In the genomic region with DNA sequence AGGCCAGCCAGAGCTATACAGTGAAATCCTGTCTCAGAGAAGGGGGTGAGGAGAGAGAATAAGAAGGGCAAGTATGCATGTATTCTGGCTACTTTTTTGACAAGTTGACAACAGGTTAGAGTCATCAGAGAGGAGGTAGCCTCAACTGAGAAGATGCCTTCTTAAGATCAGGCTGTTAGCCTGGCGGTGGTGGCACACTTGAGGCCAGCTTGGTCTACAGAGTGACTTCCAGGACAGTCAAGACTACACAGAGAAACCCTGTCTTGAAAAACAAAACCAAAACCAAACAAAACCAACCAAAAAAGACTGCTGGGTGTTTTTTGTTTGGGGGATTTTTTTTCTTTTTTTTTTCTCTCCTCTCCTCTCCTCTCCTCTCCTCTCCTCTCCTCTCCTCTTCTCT, we compare ENCODE assay signal across 21 mouse cellular contexts. TPM values are rescaled to one million over a fixed set of nuclear protein-coding genes. Genes with fewer than 3 reads are reported as not detected.
DNase-seq lines count a peak whose midpoint lies in the region; ATAC-seq and TF ChIP-seq lines count a peak whose summit lies in the region.
"Had no signal": no experiment of that assay in that cellular context is flagged by ENCODE, and none has a peak within 500 bp of the region (broad histone marks: within the 10 kb centered on the region; RNA-seq: fewer than 3 reads in every experiment).

No protein-coding gene starts in this region.

- no peak for TF ChIP-seq RAD21 in CH12.LX (IDR thresholded peaks at IDR 0.05; ENCODE audit: low read depth, low read length)

- TF ChIP-seq CTCF in CH12.LX (conservative IDR thresholded peaks at IDR 0.05 in 1 of 2, IDR thresholded peaks at IDR 0.05 in 1 of 2; ENCODE audit: low read depth in 2 of 2, low read length in 2 of 2), result no peak

- no peaks in the 10 kb centered on the region for H3K9me3 ChIP-seq in liver, embryonic 15.5 days (replicated peaks)
- no peaks in the 10 kb centered on the region for H3K9me3 ChIP-seq in liver, embryonic 11.5 days (ENCODE audit: control insufficient read depth, low read length)
- H3K9me3 ChIP-seq in CH12.LX (replicated peaks; ENCODE audit: low read length), result peaks cover 4% of the 10 kb centered on the region
- no peaks in the 10 kb centered on the region for H3K9me3 ChIP-seq in forebrain, embryonic 10.5 days
- H3K9me3 ChIP-seq: embryonic facial prominence, embryonic 10.5 days; hindbrain, embryonic 12.5 days; intestine, embryonic 15.5 days had no signal

- no peak for ATAC-seq in liver, embryonic 15.5 days (ENCODE audit: insufficient read depth)
- ATAC-seq in liver, embryonic 11.5 days (replicated peaks; ENCODE audit: low FRiP score), result no peak
- peak; percentile 7 for ATAC-seq in inflammation-experienced regulatory T-cells, adult 6 months
- ATAC-seq: forebrain, embryonic 14.5 days; hindbrain, embryonic 16.5 days; intestine, embryonic 15.5 days had no signal

- DNase-seq in liver, embryonic 11.5 days (ENCODE audit: low spot score), result no peak
- DNase-seq in CD4-positive helper T cell, adult 2 months (ENCODE audit: low read depth, low spot score), result peak; percentile 54
- DNase-seq in CH12.LX (ENCODE audit: extremely low read depth), result no peak
- DNase-seq in left cerebral cortex, adult 11 months (ENCODE audit: low spot score), result no peak
- no peak for DNase-seq in layer of hippocampus, postnatal 36 days
- DNase-seq in forebrain, embryonic 10.5 days (ENCODE audit: extremely low spot score, low spot score), result no peak
- DNase-seq: adrenal gland, postnatal 10 days; cerebellum, adult 11-12 months; cerebellum, adult 9-10 months; gastrocnemius, adult 2 months; gastrocnemius, postnatal 25 days; heart, postnatal 10 days; heart, postnatal 4 days had no signal

- H3K79me2 ChIP-seq in CH12.LX (replicated peaks; ENCODE audit: control insufficient read depth, extremely low read depth, insufficient read depth, poor library complexity, severe bottlenecking), result no peaks in the 10 kb centered on the region

- TF ChIP-seq EP300 in CH12.LX (IDR thresholded peaks at IDR 0.05; ENCODE audit: low read length), result no peak

- H3K4me3 ChIP-seq in liver, embryonic 15.5 days (replicated peaks), result no peak overlapping the region
- no peak overlapping the region for H3K4me3 ChIP-seq in liver, embryonic 11.5 days (ENCODE audit: low read depth, low read length)
- H3K4me3 ChIP-seq in CH12.LX (replicated peaks in 1 of 3; ENCODE audit: low read depth in 2 of 3, low read length in 2 of 3, poor library complexity in 1 of 3), result no peak overlapping the region
- no peak overlapping the region for H3K4me3 ChIP-seq in forebrain, embryonic 10.5 days
- H3K4me3 ChIP-seq: embryonic facial prominence, embryonic 10.5 days; gastrocnemius, adult 2 months; hindbrain, embryonic 12.5 days; intestine, embryonic 15.5 days had no signal

- no peaks in the 10 kb centered on the region for H3K36me3 ChIP-seq in liver, embryonic 15.5 days (replicated peaks)
- no peaks in the 10 kb centered on the region for H3K36me3 ChIP-seq in liver, embryonic 11.5 days (ENCODE audit: control insufficient read depth, insufficient read depth, low read length)
- H3K36me3 ChIP-seq in CH12.LX (replicated peaks in 1 of 2; ENCODE audit: control insufficient read depth in 1 of 2, insufficient read depth in 1 of 2, low read length in 1 of 2), result no peaks in the 10 kb centered on the region
- H3K36me3 ChIP-seq in forebrain, embryonic 10.5 days (replicated peaks), result no peaks in the 10 kb centered on the region
- H3K36me3 ChIP-seq: embryonic facial prominence, embryonic 10.5 days; G1E; hindbrain, embryonic 12.5 days; intestine, embryonic 15.5 days had no signal

- H3K4me2 ChIP-seq in liver, embryonic 15.5 days, result no peak overlapping the region
- H3K4me2 ChIP-seq in liver, embryonic 11.5 days, result no peak overlapping the region
- H3K4me2 ChIP-seq in CH12.LX (ENCODE audit: insufficient read depth, low read depth, poor library complexity, severe bottlenecking), result no peak overlapping the region
- H3K4me2 ChIP-seq: hindbrain, embryonic 12.5 days; intestine, embryonic 15.5 days had no signal

- H3K27me3 ChIP-seq in liver, embryonic 15.5 days, result peaks cover 11% of the 10 kb centered on the region; the same call in 1 of the 2 replicates
- H3K27me3 ChIP-seq in liver, embryonic 11.5 days (replicated peaks; ENCODE audit: control insufficient read depth, insufficient read depth, low read length), result no peaks in the 10 kb centered on the region
- H3K27me3 ChIP-seq in CH12.LX (replicated peaks), result no peaks in the 10 kb centered on the region
- no peaks in the 10 kb centered on the region for H3K27me3 ChIP-seq in forebrain, embryonic 10.5 days (ENCODE audit: poor library complexity, severe bottlenecking)
- H3K27me3 ChIP-seq: hindbrain, embryonic 12.5 days; intestine, embryonic 15.5 days had no signal

- dilution Hi-C loops in CH12.LX (cut with MboI; ENCODE audit: extremely low pct_ligation_motif_present, extremely low pct_unique_long_range_greater_than_20kb, low sequenced_read_pairs), result no loop called here

- in situ Hi-C loops in CH12.LX (cut with MboI; ENCODE audit: low pct_ligation_motif_present, low pct_unique_long_range_greater_than_20kb, low sequenced_read_pairs), result no loop called here

- no peak overlapping the region for H3K9ac ChIP-seq in liver, embryonic 15.5 days
- H3K9ac ChIP-seq in liver, embryonic 11.5 days (ENCODE audit: low read depth, low read length), result no peak overlapping the region
- H3K9ac ChIP-seq in CH12.LX (ENCODE audit: insufficient read depth, low read depth), result peak overlapping the region; percentile 9; the same call in 1 of the 2 replicates
- H3K9ac ChIP-seq: hindbrain, embryonic 12.5 days; intestine, embryonic 15.5 days had no signal

- 0 out of 2 replicates have a peak overlapping the region, but pooled peaks have one; percentile 3 for H3K27ac ChIP-seq in liver, embryonic 15.5 days (replicated peaks)
- no peak overlapping the region for H3K27ac ChIP-seq in liver, embryonic 11.5 days (ENCODE audit: low read depth, low read length)
- peak overlapping the region; percentile 77 for H3K27ac ChIP-seq in CH12.LX (ENCODE audit: insufficient read depth, low read depth)
- H3K27ac ChIP-seq in forebrain, embryonic 10.5 days, result no peak overlapping the region
- H3K27ac ChIP-seq: gastrocnemius, adult 2 months; hindbrain, embryonic 12.5 days; intestine, embryonic 15.5 days had no signal

- 88% methylated on average over 1 of the region's 1 CpGs for WGBS in liver, embryonic 15.5 days (ENCODE audit: insufficient replicate concordance)
- 84% methylated on average over 1 of the region's 1 CpGs for WGBS in liver, embryonic 11.5 days
- 90% methylated on average over 1 of the region's 1 CpGs for WGBS in forebrain, embryonic 10.5 days

- no peak for TF ChIP-seq POLR2A in CH12.LX (IDR thresholded peaks at IDR 0.05; ENCODE audit: low read depth, low read length)

- H3K4me1 ChIP-seq in liver, embryonic 15.5 days (replicated peaks), result peaks cover 70% of the 10 kb centered on the region
- H3K4me1 ChIP-seq in liver, embryonic 11.5 days (replicated peaks; ENCODE audit: control insufficient read depth, insufficient read depth, low read length), result peaks cover 33% of the 10 kb centered on the region
- peaks cover 13 to 62% of the 10 kb centered on the region in 2 experiments for H3K4me1 ChIP-seq in CH12.LX (ENCODE audit: control insufficient read depth in 1 of 2, insufficient read depth in 2 of 2)
- peaks cover 46% of the 10 kb centered on the region for H3K4me1 ChIP-seq in forebrain, embryonic 10.5 days

TF ChIP-seq in CH12.LX, 34 proteins besides CTCF, POLR2A, EP300 and RAD21:
- TF ChIP-seq MEF2A (IDR thresholded peaks at IDR 0.05; ENCODE audit: borderline replicate concordance, low read depth, low read length), result peak; percentile 14; the same call in 1 of the 2 replicates
- TF ChIP-seq IRF4 (IDR thresholded peaks at IDR 0.05; ENCODE audit: low read depth, low read length), result no peak
- peak; percentile 86 for TF ChIP-seq ZNF384 (IDR thresholded peaks at IDR 0.05; ENCODE audit: low read depth, low read length)

RNA-seq across cellular contexts. Expression of a gene that starts 3.2 kb away (rescaled TPM):
- polyA plus RNA-seq in liver, embryonic 15.5 days (2015; fragmentation: Nextera tagmentation; extraction: Ambion mirVana), result 15.2 and 15.5 TPM in 2 replicates
- 11.7 and 12.9 TPM in 2 replicates for polyA plus RNA-seq in liver, embryonic 11.5 days (2014; fragmentation: Nextera tagmentation; extraction: Ambion mirVana)
- total RNA-seq in CH12.LX (2012; rRNA removed) (8.6 and 9.4 TPM in 2 replicates), CH12.LX (2014; rRNA removed) (1.3 and 1.5 TPM in 2 replicates)
- polyA plus RNA-seq in CH12.LX (2012; ENCODE audit: insufficient read length, low read depth), result 5.2 and 6.7 TPM in 2 replicates
- polyA plus RNA-seq in inflammation-experienced regulatory T-cells, adult 6 months (2017; shearing (Covaris generic)), result 10 to 100 TPM; 17.4 to 22.3 (median 18.0) TPM
- total RNA-seq in layer of hippocampus, postnatal 36 days (2021), result 10 to 100 TPM; 21.6 to 24.1 TPM
- 15.1 and 15.9 TPM in 2 replicates for polyA plus RNA-seq in forebrain, embryonic 10.5 days (2016; fragmentation: Nextera tagmentation; extraction: Ambion mirVana)

RNA-seq across cellular contexts. Expression of a gene that starts 49.1 kb away (rescaled TPM):
- polyA plus RNA-seq in liver, embryonic 15.5 days (2015; fragmentation: Nextera tagmentation; extraction: Ambion mirVana), result 84.7 and 85.0 TPM in 2 replicates
- 113 and 114 TPM in 2 replicates for polyA plus RNA-seq in liver, embryonic 11.5 days (2014; fragmentation: Nextera tagmentation; extraction: Ambion mirVana)
- 69.6 and 73.1 TPM in 2 replicates for total RNA-seq in CH12.LX (2012; rRNA removed)
- total RNA-seq in CH12.LX (2014; rRNA removed), result 29.1 and 29.5 TPM in 2 replicates
- 48.1 and 51.8 TPM in 2 replicates for polyA plus RNA-seq in CH12.LX (2012; ENCODE audit: insufficient read length, low read depth)
- polyA plus RNA-seq in inflammation-experienced regulatory T-cells, adult 6 months (2017; shearing (Covaris generic)), result 100 to 1,000 TPM in 1 of 3 experiments, 10 to 100 TPM in 2; 97.8 to 140 (median 99.4) TPM
- 10 to 100 TPM; 21.0 to 25.4 TPM for total RNA-seq in layer of hippocampus, postnatal 36 days (2021)
- polyA plus RNA-seq in forebrain, embryonic 10.5 days (2016; fragmentation: Nextera tagmentation; extraction: Ambion mirVana), result 69.0 and 70.2 TPM in 2 replicates

RNA-seq across cellular contexts. Expression of a gene that starts 49.2 kb away (rescaled TPM):
- polyA plus RNA-seq in liver, embryonic 15.5 days (2015; fragmentation: Nextera tagmentation; extraction: Ambion mirVana), result 2.0 and 2.1 TPM in 2 replicates
- polyA plus RNA-seq in liver, embryonic 11.5 days (2014; fragmentation: Nextera tagmentation; extraction: Ambion mirVana), result 6.5 and 7.4 TPM in 2 replicates
- total RNA-seq in CH12.LX (2012; rRNA removed) (3.6 and 4.2 TPM in 2 replicates), CH12.LX (2014; rRNA removed) (1.9 and 2.0 TPM in 2 replicates)
- 2.9 and 3.0 TPM in 2 replicates for polyA plus RNA-seq in CH12.LX (2012; ENCODE audit: insufficient read length, low read depth)
- polyA plus RNA-seq in inflammation-experienced regulatory T-cells, adult 6 months (2017; shearing (Covaris generic)), result 10 to 100 TPM in 1 of 3 experiments, 1 to 10 TPM in 2; 5.7 to 10.3 (median 6.7) TPM
- total RNA-seq in layer of hippocampus, postnatal 36 days (2021), result 1 to 10 TPM; 6.9 to 7.3 TPM
- polyA plus RNA-seq in forebrain, embryonic 10.5 days (2016; fragmentation: Nextera tagmentation; extraction: Ambion mirVana), result 6.3 and 6.7 TPM in 2 replicates

Comparison
In these comparisons a context has a peak if more than half of its experiments do, and no peak if none do; other contexts are left out.
1. H3K27ac ChIP-seq: peak in liver, embryonic 15.5 days (single experiment) and CH12.LX (single experiment); none in liver, embryonic 11.5 days (single experiment) and forebrain, embryonic 10.5 days (single experiment).